In genomic region chr12:80111131-80112070, GRCm38 (mm10) we compare ENCODE assay signal across 8 mouse cellular contexts. TPM values are rescaled to one million over a fixed set of nuclear protein-coding genes. Genes with fewer than 3 reads are reported as not detected.
DNase-seq lines count a peak whose midpoint lies in the region; ATAC-seq and TF ChIP-seq lines count a peak whose summit lies in the region.

No protein-coding gene starts in this region.

- H3K27me3 ChIP-seq in hindbrain, embryonic 12.5 days: peaks cover 8% of the 10 kb centered on the region
- no peaks in the 10 kb centered on the region for H3K27me3 ChIP-seq in limb, embryonic 15.5 days
- no peaks in the 10 kb centered on the region for H3K27me3 ChIP-seq in myocyte (ENCODE audit: control insufficient read depth, insufficient read depth, insufficient read length)

- TF ChIP-seq CTCF in embryonic fibroblast, embryonic 13.5 days (IDR thresholded peaks at IDR 0.05; ENCODE audit: borderline replicate concordance, insufficient read depth, low read length): no peak

- H3K4me2 ChIP-seq in hindbrain, embryonic 12.5 days (replicated peaks): peak overlapping the region; percentile 93
- H3K4me2 ChIP-seq in limb, embryonic 15.5 days: peak overlapping the region; percentile 73
- peak overlapping the region; percentile 76 for H3K4me2 ChIP-seq in myocyte (ENCODE audit: low read depth)

- WGBS in hindbrain, embryonic 12.5 days: under 1% methylated on average over 29 of the region's 29 CpGs
- 0% methylated on average over 29 of the region's 29 CpGs for WGBS in limb, embryonic 15.5 days

- peak overlapping the region; percentile 90 for H3K9ac ChIP-seq in hindbrain, embryonic 12.5 days
- H3K9ac ChIP-seq in limb, embryonic 15.5 days: peak overlapping the region; percentile 95

- TF ChIP-seq POLR2A in embryonic fibroblast, embryonic 13.5 days (IDR thresholded peaks at IDR 0.05; ENCODE audit: low read depth, low read length): peak; percentile 49
- peak; percentile 26 for TF ChIP-seq POLR2A in myocyte (IDR thresholded peaks at IDR 0.05; ENCODE audit: insufficient read length, low read depth)

- no peaks in the 10 kb centered on the region for H3K4me1 ChIP-seq in embryonic fibroblast, embryonic 13.5 days (ENCODE audit: control insufficient read depth, insufficient read depth, low read length)
- peaks cover 33% of the 10 kb centered on the region for H3K4me1 ChIP-seq in hindbrain, embryonic 12.5 days
- H3K4me1 ChIP-seq in limb, embryonic 15.5 days: peaks cover 19% of the 10 kb centered on the region

- peaks cover 29% of the 10 kb centered on the region for H3K79me2 ChIP-seq in myocyte (ENCODE audit: control insufficient read depth, insufficient read depth)

- no peaks in the 10 kb centered on the region for H3K9me3 ChIP-seq in hindbrain, embryonic 12.5 days (replicated peaks)
- no peaks in the 10 kb centered on the region for H3K9me3 ChIP-seq in limb, embryonic 15.5 days

- H3K36me3 ChIP-seq in hindbrain, embryonic 12.5 days: peaks cover 14% of the 10 kb centered on the region
- peaks cover 22% of the 10 kb centered on the region for H3K36me3 ChIP-seq in limb, embryonic 15.5 days
- H3K36me3 ChIP-seq in myocyte (ENCODE audit: control insufficient read depth, insufficient read depth): peaks cover 16% of the 10 kb centered on the region

- peak overlapping the region; percentile 84 for H3K27ac ChIP-seq in embryonic fibroblast, embryonic 13.5 days (ENCODE audit: insufficient read depth, low read length)
- peak overlapping the region; percentile 96 for H3K27ac ChIP-seq in hindbrain, embryonic 12.5 days
- peak overlapping the region; percentile 96 for H3K27ac ChIP-seq in limb, embryonic 15.5 days

- DNase-seq in spleen, postnatal 10 days (ENCODE audit: low spot score in 2 of 2): peak; percentile 51 to 52
- no peak for DNase-seq in spleen, adult 12 weeks (ENCODE audit: low spot score)
- no peak for DNase-seq in cerebellum, postnatal 25 days
- no peak for DNase-seq in ovary, adult 18-20 months (ENCODE audit: low spot score)

- peak overlapping the region; percentile 97 for H3K4me3 ChIP-seq in embryonic fibroblast, embryonic 13.5 days (ENCODE audit: insufficient read depth, low read length)
- peak overlapping the region; percentile 72 for H3K4me3 ChIP-seq in hindbrain, embryonic 12.5 days
- peak overlapping the region; percentile 71 for H3K4me3 ChIP-seq in limb, embryonic 15.5 days
- H3K4me3 ChIP-seq in myocyte: peak overlapping the region; percentile 100

- no peak for ATAC-seq in hindbrain, embryonic 12.5 days (ENCODE audit: low FRiP score)
- ATAC-seq in limb, embryonic 15.5 days (ENCODE audit: insufficient number of reproducible peaks, low FRiP score, low TSS enrichment, low read depth): no peak

- H3ac ChIP-seq in myocyte (ENCODE audit: control insufficient read depth, insufficient read length): peak overlapping the region; percentile 78

TF ChIP-seq in myocyte, 11 proteins besides CTCF, POLR2A, EP300 and RAD21:
- TF ChIP-seq MYOG (IDR thresholded peaks at IDR 0.05; ENCODE audit: control insufficient read depth in 1 of 3, insufficient read depth in 1 of 3, insufficient read length in 2 of 3, low read depth in 2 of 3) (peak in 1 of 3 experiments; percentile 17), CEBPB (IDR thresholded peaks at IDR 0.05; ENCODE audit: insufficient read depth, poor library complexity, severe bottlenecking) (no peak)

RNA-seq across cellular contexts. Expression of gene Zfp36l1, which starts 1.4 kb away (rescaled TPM):
- polyA plus RNA-seq in embryonic fibroblast, embryonic 13.5 days (2011; ENCODE audit: insufficient read length, low read depth, missing spikeins): 72.6 and 139 TPM in 2 replicates
- polyA plus RNA-seq in hindbrain, embryonic 12.5 days (2016; fragmentation: Nextera tagmentation; extraction: Ambion mirVana): 87.2 and 92.3 TPM in 2 replicates
- 147 and 148 TPM in 2 replicates for polyA plus RNA-seq in limb, embryonic 15.5 days (2015; fragmentation: Nextera tagmentation; extraction: Ambion mirVana)
- polyA plus RNA-seq in myocyte (2012; fragmentation: generic; extraction: Trizol): 35.7 TPM

Comparison
In these comparisons a context has a peak if more than half of its experiments do, and no peak if none do; other contexts are left out.
1. DNase-seq: peak in spleen, postnatal 10 days (2 of 2); none in spleen, adult 12 weeks (single experiment), cerebellum, postnatal 25 days (0 of 2) and ovary, adult 18-20 months (single experiment).
2. Peak in every context shown above with its lines, with median percentiles within 50 percentile points of each other: H3K27ac ChIP-seq, H3K4me3 ChIP-seq and H3K4me2 ChIP-seq.